Mouse (Mus musculus): ENCODE results near the gene Hpn.

Gene Hpn

GRCm38 (mm10) chr7:31140941-31141340, 25.9 kb upstream of the Hpn start:
- no peak for DNase-seq (ENCODE audit: low spot score)

GRCm38 (mm10) chr7:31140302-31140701, 25.2 kb upstream of the Hpn start:
- DNase-seq (ENCODE audit: low spot score) = no peak

- DNase-seq (ENCODE audit: low spot score) = peak; percentile 52
These were observed 24.7 kb upstream of the Hpn start for GRCm38 (mm10) chr7:31139765-31140164.

- DNase-seq (ENCODE audit: low spot score) = no peak
These were observed 20.6 kb upstream of the Hpn start for GRCm38 (mm10) chr7:31135717-31136116.

GRCm38 (mm10) chr7:31131866-31132265, 16.8 kb upstream of the Hpn start:
- DNase-seq (ENCODE audit: low spot score) = no peak

GRCm38 (mm10) chr7:31130841-31131240, 15.8 kb upstream of the Hpn start:
- DNase-seq (ENCODE audit: low spot score) = no peak

- no peak for DNase-seq (ENCODE audit: low spot score)
These were observed 15.1 kb upstream of the Hpn start for GRCm38 (mm10) chr7:31130197-31130596.

- no peak for DNase-seq (ENCODE audit: low spot score)
These were observed 13.1 kb upstream of the Hpn start for GRCm38 (mm10) chr7:31128157-31128705.

GRCm38 (mm10) chr7:31126851-31127724, 12.0 kb upstream of the Hpn start, which contains the start of gene Scn1b:
TSS of gene Scn1b (minus strand) at chr7:31127003.
- no peak for DNase-seq (ENCODE audit: low spot score)

- no peak for DNase-seq (ENCODE audit: low spot score)
These were observed 11.2 kb upstream of the Hpn start for GRCm38 (mm10) chr7:31126211-31126751.

- no peak for DNase-seq (ENCODE audit: low spot score)
These were observed 10.0 kb upstream of the Hpn start for GRCm38 (mm10) chr7:31125116-31125515.

- DNase-seq (ENCODE audit: low spot score) = no peak
These were observed 9.3 kb upstream of the Hpn start for GRCm38 (mm10) chr7:31124381-31124780.

- DNase-seq (ENCODE audit: low spot score) = no peak
These were observed 8.6 kb upstream of the Hpn start for GRCm38 (mm10) chr7:31123697-31124096.

GRCm38 (mm10) chr7:31122641-31123631, 7.8 kb upstream of the Hpn start:
- no peak for DNase-seq (ENCODE audit: low spot score)

- DNase-seq (ENCODE audit: low spot score) = no peak
These were observed 4.5 kb upstream of the Hpn start for GRCm38 (mm10) chr7:31119556-31119955.

GRCm38 (mm10) chr7:31118486-31118885, 3.4 kb upstream of the Hpn start:
- DNase-seq (ENCODE audit: low spot score) = no peak

- DNase-seq (ENCODE audit: low spot score) = no peak
These were observed 2.4 kb upstream of the Hpn start for GRCm38 (mm10) chr7:31117465-31117864.

GRCm38 (mm10) chr7:31116721-31117145, 1.6 kb upstream of the Hpn start:
- no peak for DNase-seq (ENCODE audit: low spot score)

GRCm38 (mm10) chr7:31115587-31116043, 525 bp upstream of the Hpn start:
- DNase-seq (ENCODE audit: low spot score) = no peak

- DNase-seq (ENCODE audit: low spot score) = no peak
These were observed 444 bp downstream of the Hpn start for GRCm38 (mm10) chr7:31114646-31115045.

GRCm38 (mm10) chr7:31113800-31114199, 1.3 kb downstream of the Hpn start:
- DNase-seq (ENCODE audit: low spot score) = no peak

- DNase-seq (ENCODE audit: low spot score) = no peak
These were observed 3.1 kb downstream of the Hpn start for GRCm38 (mm10) chr7:31112036-31112435.
